Mouse (Mus musculus) retina, postnatal 1 day (tissue): ENCODE measurements around the gene Smim14.
"Not testable (repeated sequence)": the region's sequence is repeated elsewhere in the genome, so short reads cannot be mapped to it uniquely, and the experiment has no call there.

ENCODE experiments used
- DNase-seq: peaks from one replicate; pipeline ENCODE4 v3.0.0-alpha.2; 2012

Gene Smim14

GRCm38 (mm10) chr5:65536751-65537419 lies at the start of gene Smim14, which contains the start of gene Ube2k:
Smim14 (minus strand) TSS chr5:65537184.
Ube2k (plus strand) TSS chr5:65537233.
- DNase-seq: peak; percentile 97

DNA sequence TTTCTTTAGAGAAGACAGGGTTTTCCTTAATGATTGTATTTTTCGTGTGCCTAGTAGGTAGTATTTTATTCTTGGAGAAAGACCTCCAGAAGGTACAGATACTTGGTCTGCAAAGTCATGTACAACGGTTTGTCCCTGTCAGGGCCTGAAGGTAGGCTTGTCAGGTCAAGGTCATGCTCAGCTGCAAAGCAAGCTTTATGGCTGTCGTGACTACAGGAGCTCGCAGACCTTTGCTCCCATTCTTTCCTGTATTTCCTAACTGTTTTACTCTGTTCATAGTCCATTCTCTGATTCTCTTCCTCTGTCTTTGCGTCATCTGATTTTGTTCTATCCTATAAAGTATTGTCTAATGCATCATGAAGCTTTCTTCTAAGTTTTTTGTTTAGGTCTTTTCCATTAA lies 49.3 kb upstream of the Smim14 start:
- DNase-seq: no peak

GRCm38 (mm10) chr5:65578545-65578944 lies 41.6 kb upstream of the Smim14 start:
- no peak for DNase-seq

- DNase-seq: no peak
Observed at GRCm38 (mm10) chr5:65575896-65576295, 38.9 kb upstream of the Smim14 start.

DNA sequence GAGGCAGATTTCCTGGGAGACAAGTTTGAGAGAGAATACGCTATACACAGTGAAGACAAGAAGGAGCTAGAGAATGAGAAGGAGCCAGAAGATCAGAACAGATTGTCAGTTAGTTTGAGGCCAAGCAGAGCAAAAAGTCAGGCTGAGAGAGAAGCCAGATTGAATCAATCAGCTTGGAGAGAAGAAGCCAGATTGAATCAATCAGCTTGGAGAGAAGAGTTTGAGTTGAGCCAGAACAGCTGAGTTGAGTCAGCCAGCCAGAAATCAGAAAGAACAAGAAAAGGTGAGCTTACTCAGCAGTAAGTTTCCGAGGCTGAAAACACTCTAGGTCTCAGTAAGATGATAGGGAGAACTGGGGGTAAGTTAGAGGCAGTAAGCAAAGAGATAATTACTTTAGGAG lies 37.9 kb upstream of the Smim14 start:
- DNase-seq: no peak

DNA sequence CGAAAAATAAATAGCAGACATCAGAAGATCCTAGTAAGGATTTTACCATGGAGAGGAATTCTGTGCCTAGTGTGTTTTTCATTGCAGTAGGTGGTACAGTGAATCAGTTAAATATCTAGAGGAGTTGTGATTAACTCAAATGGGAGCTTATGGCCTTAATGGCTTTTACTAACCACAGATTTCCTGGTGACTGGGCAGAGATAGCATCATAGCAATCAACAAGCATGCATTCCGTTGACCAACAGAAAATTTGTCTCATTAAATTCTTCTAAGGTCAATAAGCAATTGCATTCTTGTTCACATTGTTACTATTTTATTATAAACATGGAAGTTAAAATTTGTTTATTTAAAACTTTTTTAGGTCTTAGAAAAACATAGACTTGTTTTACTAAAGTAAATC lies 28.5 kb upstream of the Smim14 start:
- DNase-seq: no peak

DNA sequence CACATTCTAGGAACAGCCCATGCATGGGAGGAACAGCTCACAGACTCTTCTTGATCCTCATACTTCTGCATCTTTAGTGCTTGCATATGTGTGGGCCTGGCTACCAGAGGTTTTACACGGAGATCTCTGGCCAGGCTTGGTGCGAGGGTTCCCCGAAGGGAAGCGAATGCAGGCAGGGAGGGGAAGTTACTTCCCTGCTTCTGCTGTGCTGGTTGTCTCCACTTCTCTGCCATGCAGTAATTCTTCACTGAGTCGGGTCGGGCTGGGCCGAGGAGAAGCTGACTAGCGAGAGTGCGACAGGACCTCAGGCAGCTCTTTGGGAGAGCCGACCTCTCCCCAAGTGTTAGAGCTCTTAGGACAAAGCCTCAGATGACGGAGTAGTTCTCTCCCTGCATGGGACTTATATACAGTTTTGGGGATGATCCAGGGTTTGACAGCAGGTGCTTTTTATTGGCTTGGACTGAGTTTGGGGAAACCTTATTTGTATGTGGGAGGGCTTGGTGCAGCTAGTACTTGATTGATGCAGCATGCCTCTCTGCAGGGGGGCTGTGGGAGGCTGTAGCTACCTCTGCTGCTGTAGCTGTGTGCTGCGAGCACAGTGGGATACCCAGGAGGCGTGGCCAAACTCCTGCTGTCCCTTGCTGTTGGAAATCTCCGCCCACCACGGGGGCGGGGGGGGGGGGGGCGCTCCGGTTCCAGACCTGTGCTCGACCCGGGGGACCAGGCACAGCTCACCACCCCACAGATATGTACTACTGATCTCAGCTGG lies 24.3 kb upstream of the Smim14 start:
- peak; percentile 37 for DNase-seq

GRCm38 (mm10) chr5:65557109-65557508 lies 20.1 kb upstream of the Smim14 start:
- DNase-seq: no peak

GRCm38 (mm10) chr5:65549677-65550076 lies 12.7 kb upstream of the Smim14 start:
- no peak for DNase-seq

GRCm38 (mm10) chr5:65544616-65545015 lies 7.6 kb upstream of the Smim14 start:
- DNase-seq: no peak

DNA sequence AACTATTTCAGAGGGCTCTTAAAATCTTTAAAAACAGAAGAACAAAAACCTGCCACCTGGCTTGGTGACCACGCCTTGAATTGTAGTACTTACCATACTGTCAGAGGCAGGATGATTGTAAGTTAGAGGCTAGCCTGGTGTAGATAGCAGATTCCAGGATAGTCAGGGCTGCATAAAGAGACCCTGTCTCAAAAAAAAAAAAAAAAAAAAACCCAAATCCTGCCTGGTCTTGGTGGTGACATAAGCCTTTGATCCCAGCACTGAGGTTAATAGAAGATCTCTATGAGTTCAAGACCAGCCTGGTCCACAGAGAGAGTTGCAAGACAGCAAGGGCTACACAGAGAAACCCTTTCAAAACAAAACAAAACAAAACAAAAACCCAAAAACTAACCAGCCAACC lies 6.5 kb upstream of the Smim14 start:
- no peak for DNase-seq

- no peak for DNase-seq
Observed at GRCm38 (mm10) chr5:65541889-65542288, 4.9 kb upstream of the Smim14 start.

- DNase-seq: no peak
Observed at GRCm38 (mm10) chr5:65539786-65540185, 2.8 kb upstream of the Smim14 start.

DNA sequence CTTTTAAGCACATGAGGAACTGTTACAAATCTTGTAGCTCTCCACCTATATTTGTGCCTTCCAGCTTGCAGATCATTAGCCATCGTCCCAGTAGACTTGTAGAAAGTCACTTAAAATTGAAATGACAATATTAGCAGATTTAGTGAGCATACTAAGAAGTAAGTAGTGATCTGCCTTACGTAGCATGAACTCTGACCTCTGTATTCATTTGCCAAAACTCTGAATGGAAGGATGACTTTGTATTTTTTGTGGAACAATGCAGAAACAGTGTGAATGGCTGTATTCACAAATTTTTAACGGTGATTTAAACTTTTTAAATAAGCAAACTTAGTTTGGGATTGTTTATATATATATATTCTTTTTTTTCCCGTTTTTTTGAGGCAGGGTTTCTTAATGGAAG lies 1.8 kb upstream of the Smim14 start:
- DNase-seq: no peak

- no peak for DNase-seq
Observed at GRCm38 (mm10) chr5:65538121-65538520, 1.1 kb upstream of the Smim14 start.

GRCm38 (mm10) chr5:65537420-65538071 lies 562 bp upstream of the Smim14 start:
- DNase-seq: peak; percentile 77

DNA sequence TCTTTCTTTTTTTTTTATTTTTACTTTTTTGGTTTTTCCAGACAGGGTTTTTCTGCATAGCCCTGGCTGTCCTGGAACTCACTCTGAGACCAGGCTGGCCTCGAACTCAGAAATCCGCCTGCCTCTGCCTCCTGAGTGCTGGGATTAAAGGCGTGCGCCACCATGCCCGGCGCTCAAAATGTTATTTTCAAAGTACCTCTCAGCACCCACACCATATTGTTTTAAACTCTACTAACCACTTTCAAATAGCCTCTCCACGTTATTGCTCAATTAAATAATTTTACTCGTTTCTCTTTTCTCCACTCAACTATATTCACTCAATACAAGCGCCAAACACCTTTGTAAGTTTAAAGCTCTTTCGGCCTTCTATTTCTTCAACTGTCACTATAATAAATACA lies 917 bp downstream of the Smim14 start:
- not testable (repeated sequence) for DNase-seq

- DNase-seq: peak; percentile 74
Observed at GRCm38 (mm10) chr5:65535457-65536067, 1.4 kb downstream of the Smim14 start.

DNA sequence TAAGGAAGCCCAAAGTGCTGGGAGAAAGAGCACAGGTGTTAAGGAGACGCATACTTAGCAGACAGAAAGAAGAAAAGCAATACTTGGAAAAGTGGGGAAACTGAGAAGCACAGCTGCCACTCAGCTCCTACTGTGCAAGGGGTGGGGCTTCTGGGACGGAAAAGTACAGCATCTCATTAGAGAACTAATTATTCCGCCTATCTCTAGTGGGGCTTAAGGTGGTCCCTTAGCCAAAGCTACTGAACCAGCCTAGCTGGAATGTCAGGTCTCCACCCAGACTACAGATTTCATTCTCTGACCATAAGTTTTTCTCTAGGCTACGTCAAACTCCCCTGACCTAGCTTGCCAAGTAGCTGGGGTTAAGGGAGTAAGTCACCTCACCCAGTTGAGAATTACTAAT lies 2.5 kb downstream of the Smim14 start:
- no peak for DNase-seq

DNA sequence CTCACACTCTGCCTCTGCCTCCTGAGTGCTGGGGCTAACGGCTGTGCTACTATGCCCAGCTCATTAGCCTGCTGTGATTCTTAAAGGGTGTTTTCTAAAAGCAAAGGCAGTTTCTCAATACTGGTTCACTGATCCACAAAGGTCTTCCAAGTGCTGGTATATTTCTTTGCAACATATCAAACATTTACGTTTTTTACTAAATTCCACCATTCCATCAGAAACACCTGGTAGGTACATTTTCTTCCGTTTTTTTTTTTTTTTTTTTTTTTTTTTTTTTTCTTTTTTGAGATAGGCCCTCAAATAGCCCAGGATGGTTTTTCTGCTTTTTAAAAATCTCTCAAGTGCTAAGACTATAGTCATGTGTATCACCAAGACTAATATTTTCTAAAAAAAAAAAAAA lies 5.7 kb downstream of the Smim14 start:
- no peak for DNase-seq

- peak; percentile 31 for DNase-seq
Observed at GRCm38 (mm10) chr5:65525674-65526443, 11.1 kb downstream of the Smim14 start.

- DNase-seq: no peak
Observed at GRCm38 (mm10) chr5:65524831-65525230, 12.2 kb downstream of the Smim14 start.

DNA sequence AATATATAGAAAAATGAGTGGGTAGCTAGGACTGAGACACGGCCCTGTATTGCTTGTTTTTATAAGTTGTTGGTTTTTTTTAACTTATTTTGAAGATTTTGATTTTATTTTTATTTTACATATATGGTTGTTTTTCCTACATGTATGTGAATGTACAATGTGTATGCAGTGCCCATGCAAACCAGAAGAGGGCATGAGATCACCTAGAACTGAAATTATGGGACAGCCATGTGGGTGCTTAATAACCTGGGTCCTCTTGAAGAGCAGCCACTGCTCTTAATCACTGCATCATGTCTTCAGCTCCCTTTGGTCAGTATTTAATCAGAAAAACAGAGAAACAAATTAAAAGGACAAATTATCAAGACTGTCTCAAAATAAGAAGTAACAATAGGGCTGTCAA lies 15.2 kb downstream of the Smim14 start:
- peak; percentile 56 for DNase-seq
